Mouse (Mus musculus) Patski (cell line): ENCODE measurements around the gene Pde3a. TPM values are rescaled to one million over a fixed set of nuclear protein-coding genes. Genes with fewer than 3 reads are reported as not detected.

Experiments used
- ATAC-seq: fragments of 100-300 bp; one replicate; pipeline ENCODE4 v1.8.0; 2021
- CTCF ChIA-PET: fragments of 350-600 bp; sonication (Branson Sonifier 250); formaldehyde crosslinking; loops from one replicate; lab custom pipeline; 2022; ENCODE audit warnings: inconsistent platforms; lab: Charles Lee
- POLR2A ChIA-PET: fragments of 350-600 bp; sonication (Branson Sonifier 250); formaldehyde crosslinking; loops from one replicate; lab custom pipeline; 2022; ENCODE audit warnings: antibody characterized with exemption, inconsistent platforms; lab: Charles Lee
- DNase-seq: peaks from one replicate; pipeline ENCODE4 v3.0.0-alpha.2; 2011; ENCODE audit warnings: low read depth, low spot score
- H3K27me3 ChIP-seq: fragments of 371-371 bp; one replicate; pipeline ENCODE4 v1.5.1; 2021
- CTCF ChIP-seq: fragments of 100-300 bp; IDR thresholded peaks from one replicate; pipeline ENCODE4 v1.5.1; 2021
- in situ Hi-C: fragments of 300-500 bp; cut with MboI; formaldehyde crosslinking; loops from 3 replicates; pipeline ENCODE4 v1.11.1; 2018; ENCODE audit warnings: low pct_unique_long_range_greater_than_20kb, mixed read lengths
- polyA plus RNA-seq: library from polyadenylated mRNA; unstranded; gene quantifications from one replicate; pipeline ENCODE4 v1.2.3, GENCODE M21; 2021

Pde3a gene
- polyA plus RNA-seq, 1 experiment from 2014 or later = 0.32 TPM

DNA sequence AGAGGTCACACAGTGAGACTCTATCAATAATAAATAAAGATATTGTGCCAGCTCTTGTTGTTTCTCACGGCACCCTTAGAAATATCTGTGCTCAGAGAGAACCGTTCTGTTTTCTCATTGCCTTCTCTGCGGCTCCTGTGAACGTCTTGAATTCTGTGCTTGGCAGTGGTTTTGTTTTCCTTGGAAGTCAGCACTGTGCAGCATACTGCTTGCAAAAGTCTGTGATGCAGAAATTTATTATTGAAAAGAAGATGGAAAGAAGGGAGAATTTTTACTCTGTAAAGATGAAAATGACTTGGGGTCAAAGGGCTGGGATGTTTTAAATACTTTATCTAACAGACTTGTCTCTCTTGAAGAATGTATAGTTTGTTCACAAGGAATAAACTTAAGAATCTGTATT, 150.3 kb downstream of the Pde3a start:
- POLR2A ChIA-PET = no interaction called here
- no peaks in the 10 kb centered on the region for H3K27me3 ChIP-seq
- no peak for ATAC-seq
- CTCF ChIA-PET = interaction anchor here (0.9 to 1.1 kb wide), 2 partner anchors 24 to 25 kb away, joined by 3 read pairs; no protein-coding TSS in a partner anchor
- no peak for DNase-seq
- TF ChIP-seq CTCF = no peak
- in situ Hi-C loops = no loop called here

DNA sequence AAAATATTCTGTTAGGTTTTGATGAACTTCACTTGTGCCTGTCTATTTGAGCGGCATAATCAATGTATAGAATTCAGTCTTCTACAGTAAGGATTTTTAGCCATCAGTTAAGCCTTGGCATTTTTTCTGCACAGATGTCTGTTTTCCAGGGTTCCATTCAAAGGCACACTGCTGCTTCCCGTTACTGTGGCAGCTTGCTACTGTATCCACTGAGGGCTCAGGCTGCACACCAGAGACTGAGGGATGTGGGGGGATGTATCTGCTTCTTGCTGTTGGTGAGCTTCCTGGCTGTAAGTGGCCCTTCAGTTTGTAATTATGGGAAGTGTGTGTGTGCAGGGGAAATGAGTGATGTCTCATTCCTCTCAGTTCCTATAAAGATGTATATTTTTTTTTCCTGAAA, 154.9 kb downstream of the Pde3a start:
- no peak for DNase-seq
- no peak for TF ChIP-seq CTCF
- in situ Hi-C loops = no loop called here
- no peaks in the 10 kb centered on the region for H3K27me3 ChIP-seq
- ATAC-seq = no peak
- ChIA-PET POLR2A (no interaction called here), CTCF (interaction anchor here (1.2 kb wide), 1 partner anchor 13 kb away, joined by 3 read pairs; no protein-coding TSS in a partner anchor)

DNA sequence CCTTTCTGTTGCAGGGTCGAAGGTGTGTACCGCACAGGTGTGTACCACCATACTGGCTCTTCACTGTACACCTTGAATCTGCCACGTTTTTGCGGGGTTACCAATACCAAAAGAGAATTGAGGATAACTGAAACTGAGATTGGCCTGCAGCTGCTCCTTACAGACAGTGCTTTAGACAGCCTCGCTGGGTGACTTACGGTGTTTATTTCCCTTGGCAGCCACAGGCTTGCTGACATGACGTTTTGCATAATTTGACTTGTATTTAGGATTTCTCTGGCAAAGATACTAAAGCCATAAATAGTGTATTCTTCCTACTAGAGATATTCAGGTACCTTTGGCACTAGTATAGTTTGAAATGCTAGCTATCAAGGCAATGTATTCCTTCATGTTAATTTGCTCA, 155.6 kb downstream of the Pde3a start:
- no peaks in the 10 kb centered on the region for H3K27me3 ChIP-seq
- DNase-seq (no peak), ATAC-seq (no peak)
- no peak for TF ChIP-seq CTCF
- ChIA-PET CTCF (interaction anchor here (1.2 kb wide), 1 partner anchor 13 kb away, joined by 3 read pairs; no protein-coding TSS in a partner anchor), POLR2A (no interaction called here)
- in situ Hi-C loops = no loop called here

DNA sequence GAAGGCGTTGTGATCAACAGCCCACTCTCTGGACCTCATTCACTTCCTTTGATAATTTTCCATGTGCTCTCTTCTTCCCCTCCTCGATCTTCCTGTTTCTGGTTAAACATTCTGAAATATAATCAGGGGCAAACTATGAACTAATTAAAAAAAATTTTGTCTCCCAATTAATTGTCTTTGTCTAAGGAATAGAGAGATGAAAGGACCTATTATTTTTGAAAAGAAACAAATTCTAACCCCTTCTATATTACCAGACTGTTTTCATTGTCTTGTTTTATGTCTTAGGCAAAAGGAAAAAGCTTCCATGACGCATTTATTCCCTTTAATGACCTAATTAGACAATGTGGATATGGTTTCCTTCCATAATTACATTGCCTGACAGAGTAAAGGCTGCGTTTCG, 156.4 kb downstream of the Pde3a start:
- DNase-seq = no peak
- ChIA-PET CTCF (no interaction called here), POLR2A (no interaction called here)
- ATAC-seq = no peak
- no peaks in the 10 kb centered on the region for H3K27me3 ChIP-seq
- in situ Hi-C loops = no loop called here
- no peak for TF ChIP-seq CTCF

DNA sequence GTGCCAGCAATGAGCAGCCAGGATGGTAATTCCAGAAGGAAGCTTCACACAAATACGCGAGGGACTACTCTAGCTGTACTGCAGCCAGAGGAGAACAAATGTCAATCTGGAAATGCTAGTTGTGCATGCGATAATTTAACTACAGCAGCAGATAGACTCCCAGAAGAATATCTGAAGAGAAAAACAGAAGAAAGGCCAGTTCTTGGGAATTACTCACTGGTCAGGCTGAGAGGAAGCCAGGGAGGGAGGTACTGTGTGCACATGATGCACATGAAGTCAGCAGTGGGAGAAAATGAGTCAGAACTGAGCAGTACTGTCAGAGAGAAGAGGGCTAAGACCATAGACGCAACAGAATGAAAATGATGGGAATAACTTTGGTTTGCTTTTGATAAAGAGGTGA, 159.7 kb downstream of the Pde3a start:
- DNase-seq (no peak), ATAC-seq (no peak)
- in situ Hi-C loops = no loop called here
- POLR2A ChIA-PET = no interaction called here
- CTCF ChIA-PET = no interaction called here
- H3K27me3 ChIP-seq = no peaks in the 10 kb centered on the region
- TF ChIP-seq CTCF = no peak

DNA sequence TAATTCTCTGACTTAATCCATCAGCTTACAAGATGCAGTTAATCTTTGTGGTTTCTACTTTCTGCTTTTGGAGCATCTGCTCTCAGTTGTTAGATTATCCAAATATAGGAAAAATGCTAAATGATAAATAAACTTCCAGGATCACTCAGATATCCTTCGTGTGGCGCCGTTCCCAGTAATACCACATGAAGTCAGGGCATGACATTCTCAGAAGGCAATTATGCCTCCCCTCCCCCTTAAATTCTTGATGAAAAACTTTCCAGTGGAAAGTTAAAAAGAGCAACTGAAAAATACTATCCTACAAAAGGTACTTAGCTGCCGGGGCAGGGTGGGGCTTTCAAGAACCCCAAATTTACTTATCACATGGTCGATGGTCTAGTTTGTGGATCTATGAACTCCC, 161.8 kb downstream of the Pde3a start:
- H3K27me3 ChIP-seq = no peaks in the 10 kb centered on the region
- in situ Hi-C loops = no loop called here
- TF ChIP-seq CTCF = no peak
- DNase-seq (no peak), ATAC-seq (no peak)
- CTCF ChIA-PET = interaction anchor here (0.7 kb wide), 1 partner anchor 12 kb away, joined by 3 read pairs; no protein-coding TSS in a partner anchor
- POLR2A ChIA-PET = no interaction called here

DNA sequence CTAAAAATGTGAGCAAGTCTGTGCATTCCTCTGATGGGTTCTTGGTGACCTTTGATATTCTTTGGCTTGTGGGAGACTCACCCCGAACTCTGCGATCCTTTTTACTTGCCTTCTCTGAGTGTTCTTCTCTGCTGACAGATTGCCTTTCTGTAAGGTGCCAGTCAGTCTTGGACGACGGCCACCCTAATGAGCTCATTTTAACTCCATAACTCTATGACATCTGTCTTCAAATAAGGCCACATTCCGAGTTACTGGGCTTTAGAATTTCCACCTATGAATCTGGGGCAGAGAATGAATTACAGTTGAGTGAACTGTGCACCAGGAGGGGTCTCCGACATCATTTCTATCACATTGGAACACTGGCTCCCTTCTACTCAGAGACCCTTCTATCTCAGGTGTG, 176.0 kb downstream of the Pde3a start:
- ATAC-seq (no peak), DNase-seq (no peak)
- ChIA-PET POLR2A (no interaction called here), CTCF (interaction anchor here (1.2 kb wide), 1 partner anchor 26 kb away, joined by 3 read pairs; no protein-coding TSS in a partner anchor)
- H3K27me3 ChIP-seq = no peaks in the 10 kb centered on the region
- no peak for TF ChIP-seq CTCF
- in situ Hi-C loops = no loop called here

DNA sequence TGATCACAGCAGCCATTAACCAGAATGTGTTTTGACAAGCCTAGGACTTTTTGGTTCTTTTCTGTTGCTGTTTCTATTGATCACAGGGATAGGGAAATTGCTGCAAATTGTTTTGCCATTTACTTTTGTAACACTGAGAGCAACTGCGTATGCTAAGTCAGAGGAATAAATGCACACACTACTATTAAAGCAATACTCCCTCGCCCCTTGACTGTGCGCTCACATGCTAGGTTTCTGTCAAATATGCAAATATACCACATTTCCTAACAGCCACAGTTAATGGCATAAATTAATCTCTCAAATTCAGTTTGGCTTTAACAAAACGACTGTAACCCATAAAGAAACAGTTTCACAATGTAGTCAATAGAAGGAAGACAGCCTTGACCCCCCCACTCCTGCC, 179.5 kb downstream of the Pde3a start:
- ATAC-seq = no peak
- POLR2A ChIA-PET = no interaction called here
- CTCF ChIA-PET = interaction anchor here (1.4 kb wide), 1 partner anchor 9 kb away, joined by 3 read pairs; no protein-coding TSS in a partner anchor
- no peak for TF ChIP-seq CTCF
- no peak for DNase-seq
- in situ Hi-C loops = no loop called here
- no peaks in the 10 kb centered on the region for H3K27me3 ChIP-seq

DNA sequence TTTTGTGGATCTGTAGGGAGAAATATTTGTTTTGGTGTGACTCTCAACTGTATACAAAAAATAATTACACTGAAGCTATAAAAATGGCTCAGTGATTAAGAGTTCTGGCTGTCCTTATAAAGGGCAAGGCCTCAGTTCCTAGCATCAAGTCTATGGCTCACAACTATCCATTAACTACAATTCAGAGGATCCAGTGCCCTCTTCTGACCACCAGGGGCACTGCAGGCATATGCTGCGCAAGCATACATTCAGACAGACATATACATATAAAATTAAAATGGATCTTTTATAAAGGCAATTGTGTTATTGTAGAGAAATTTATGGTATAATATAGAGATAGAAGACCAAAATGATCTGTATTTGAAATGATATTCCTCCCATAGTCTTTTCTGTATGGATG, 181.1 kb downstream of the Pde3a start:
- ChIA-PET POLR2A (no interaction called here), CTCF (interaction anchor here (0.8 to 1.4 kb wide), 3 partner anchors 10 to 21 kb away, joined by 3 read pairs; no protein-coding TSS in a partner anchor)
- no peak for ATAC-seq
- in situ Hi-C loops = no loop called here
- no peaks in the 10 kb centered on the region for H3K27me3 ChIP-seq
- peak; percentile 33 for TF ChIP-seq CTCF
- no peak for DNase-seq

DNA sequence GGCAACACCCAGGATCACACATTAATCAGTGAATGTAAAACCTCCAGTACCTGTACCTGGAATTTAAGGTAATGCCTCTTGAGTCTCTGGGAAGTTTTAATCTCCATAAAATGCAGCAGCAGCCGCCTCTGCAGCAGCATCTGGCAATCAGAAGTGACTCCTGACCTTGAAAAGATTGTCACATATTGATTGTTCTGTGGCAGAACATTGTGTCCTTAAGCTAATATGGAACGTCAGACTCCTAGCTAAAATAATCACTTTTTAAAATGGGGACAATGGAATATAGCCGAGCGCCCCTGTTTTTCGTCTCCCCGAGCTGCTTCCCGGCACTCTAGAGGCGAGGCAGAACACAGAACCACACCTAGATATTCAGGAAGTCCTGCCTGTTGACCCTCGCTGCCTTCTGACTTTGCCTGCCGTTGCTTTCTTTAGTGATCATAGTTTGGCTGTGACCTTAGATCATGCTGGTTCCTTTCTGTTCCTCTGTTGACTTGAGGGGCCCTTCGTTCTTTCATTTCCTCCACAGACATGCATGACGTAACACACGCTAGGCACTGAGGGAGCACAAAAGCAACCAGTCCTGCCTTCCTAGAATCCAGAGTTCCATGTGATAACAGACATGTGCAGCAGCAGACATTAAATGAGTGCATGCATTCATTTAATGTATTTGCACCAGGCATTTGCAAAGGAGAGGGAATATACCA, 183.4 kb downstream of the Pde3a start:
- DNase-seq = no peak
- CTCF ChIA-PET = interaction anchor here (0.9 kb wide), 1 partner anchor 19 kb away, joined by 3 read pairs; no protein-coding TSS in a partner anchor
- POLR2A ChIA-PET = no interaction called here
- no peak for ATAC-seq
- TF ChIP-seq CTCF = no peak
- in situ Hi-C loops = no loop called here
- no peaks in the 10 kb centered on the region for H3K27me3 ChIP-seq
